In genomic region chr16:13940139-13940846, GRCm38 (mm10) we compare ENCODE assay signal across 8 mouse cellular contexts. TPM values are rescaled to one million over a fixed set of nuclear protein-coding genes. Genes with fewer than 3 reads are reported as not detected.
DNase-seq lines count a peak whose midpoint lies in the region; ATAC-seq lines count a peak whose summit lies in the region.

No protein-coding gene starts in this region.

- peak overlapping the region; percentile 68 for H3K4me3 ChIP-seq in intestine, embryonic 16.5 days (ENCODE audit: low read length)

- peak; percentile 82 for DNase-seq in adrenal gland, adult 2 months
- peak; percentile 87 to 90 for DNase-seq in cerebellum, postnatal 36 days
- peak; percentile 63 to 67 for DNase-seq in frontal cortex, postnatal 25 days (ENCODE audit: low spot score in 2 of 2)
- DNase-seq in left cerebral cortex, adult 8-10 months (ENCODE audit: low spot score in 2 of 2): peak; percentile 70 to 88
- DNase-seq in lung, postnatal 25 days (ENCODE audit: low spot score): peak; percentile 80
- peak; percentile 77 for DNase-seq in right cerebral cortex, postnatal 14 days

- peak overlapping the region; percentile 97 for H3K4me2 ChIP-seq in intestine, embryonic 16.5 days (ENCODE audit: low read depth, low read length)

- WGBS in intestine, embryonic 16.5 days: 5% methylated on average over 28 of the region's 28 CpGs

- no peaks in the 10 kb centered on the region for H3K9me3 ChIP-seq in intestine, embryonic 16.5 days (ENCODE audit: control insufficient read depth, low read length)

- peak; percentile 99 for ATAC-seq in intestine, embryonic 16.5 days
- ATAC-seq in megakaryocyte-erythroid progenitor cell, adult 5-6 weeks (replicated peaks; ENCODE audit: low FRiP score, low TSS enrichment, poor library complexity, severe bottlenecking): no peak

- no peaks in the 10 kb centered on the region for H3K36me3 ChIP-seq in intestine, embryonic 16.5 days (ENCODE audit: control insufficient read depth, insufficient read depth, low read length)

- no peaks in the 10 kb centered on the region for H3K27me3 ChIP-seq in intestine, embryonic 16.5 days (replicated peaks; ENCODE audit: control insufficient read depth, insufficient read depth, low read length)

- peaks cover 8% of the 10 kb centered on the region; the same call in 1 of the 2 replicates for H3K4me1 ChIP-seq in intestine, embryonic 16.5 days (ENCODE audit: control insufficient read depth, insufficient read depth, low read length)

- H3K27ac ChIP-seq in intestine, embryonic 16.5 days (ENCODE audit: low read length): no peak overlapping the region

- peak overlapping the region; percentile 76 for H3K9ac ChIP-seq in intestine, embryonic 16.5 days (ENCODE audit: low read depth, low read length)

RNA-seq across cellular contexts. Expression of gene Mpv17l, which starts 37.3 kb away (rescaled TPM):
- 10 to 100 TPM; 10.5 to 12.3 TPM for total RNA-seq in adrenal gland, adult 2 months (2021)
- 7.2 and 7.5 TPM in 2 replicates for polyA plus RNA-seq in adrenal gland, adult 2 months (2012; rRNA removed)
- 17.3 and 20.3 TPM in 2 replicates for polyA plus RNA-seq in intestine, embryonic 16.5 days (2015; fragmentation: Nextera tagmentation; extraction: Ambion mirVana)
- 10 to 100 TPM; 67.6 to 78.6 (median 74.2) TPM for total RNA-seq in left cerebral cortex, adult 8-10 months (2022)
- 0.22 and 2.0 TPM in 2 replicates for total RNA-seq in megakaryocyte-erythroid progenitor cell, adult 5-6 weeks (2014; fragmentation: Nextera tagmentation)
- 0.99 and 1.8 TPM in 2 replicates for total RNA-seq in megakaryocyte-erythroid progenitor cell, adult 5-6 weeks (2017)

RNA-seq across cellular contexts. Expression of gene Pdxdc1, which starts 37.4 kb away (rescaled TPM):
- 100 to 1,000 TPM in 1 of 2 experiments, 10 to 100 TPM in 1; 81.1 to 107 TPM for total RNA-seq in adrenal gland, adult 2 months (2021)
- polyA plus RNA-seq in adrenal gland, adult 2 months (2012; rRNA removed): 31.1 and 36.8 TPM in 2 replicates
- polyA plus RNA-seq in intestine, embryonic 16.5 days (2015; fragmentation: Nextera tagmentation; extraction: Ambion mirVana): 91.6 and 102 TPM in 2 replicates
- 10 to 100 TPM; 72.0 to 79.0 (median 74.3) TPM for total RNA-seq in left cerebral cortex, adult 8-10 months (2022)
- 58.3 and 58.5 TPM in 2 replicates for total RNA-seq in megakaryocyte-erythroid progenitor cell, adult 5-6 weeks (2014; fragmentation: Nextera tagmentation)
- total RNA-seq in megakaryocyte-erythroid progenitor cell, adult 5-6 weeks (2017): 45.7 and 74.5 TPM in 2 replicates

RNA-seq across cellular contexts. Expression of gene 2900011O08Rik, which starts 46.1 kb away (rescaled TPM):
- 1 to 10 TPM in 1 of 2 experiments, under 1 TPM in 1; 0.86 to 1.2 TPM for total RNA-seq in adrenal gland, adult 2 months (2021)
- 0.89 and 1.6 TPM in 2 replicates for polyA plus RNA-seq in adrenal gland, adult 2 months (2012; rRNA removed)
- 1.5 and 2.1 TPM in 2 replicates for polyA plus RNA-seq in intestine, embryonic 16.5 days (2015; fragmentation: Nextera tagmentation; extraction: Ambion mirVana)
- total RNA-seq in left cerebral cortex, adult 8-10 months (2022): 100 to 1,000 TPM; 258 to 289 (median 281) TPM
- not detected in 2 replicates for total RNA-seq in megakaryocyte-erythroid progenitor cell, adult 5-6 weeks (2014; fragmentation: Nextera tagmentation)
- total RNA-seq in megakaryocyte-erythroid progenitor cell, adult 5-6 weeks (2017): 3.3 TPM in 1 of 2 replicates, not detected in the other

RNA-seq across cellular contexts. Expression of gene Ifitm7, which starts 46.4 kb away (rescaled TPM):
- not detected for total RNA-seq in adrenal gland, adult 2 months (2021)
- not detected in 2 replicates for polyA plus RNA-seq in adrenal gland, adult 2 months (2012; rRNA removed)
- polyA plus RNA-seq in intestine, embryonic 16.5 days (2015; fragmentation: Nextera tagmentation; extraction: Ambion mirVana): not detected in 2 replicates
- total RNA-seq in left cerebral cortex, adult 8-10 months (2022): 1 to 10 TPM; 1.3 to 2.5 (median 1.8) TPM
- total RNA-seq in megakaryocyte-erythroid progenitor cell, adult 5-6 weeks (2014; fragmentation: Nextera tagmentation): not detected in 2 replicates
- not detected in 2 replicates for total RNA-seq in megakaryocyte-erythroid progenitor cell, adult 5-6 weeks (2017)

Comparison
In these comparisons a context has a peak if more than half of its experiments do, and no peak if none do; other contexts are left out.
1. RNA of gene Mpv17l, which starts 37.3 kb away (total RNA-seq): 67.6 to 78.6 TPM in left cerebral cortex, adult 8-10 months; 10.5 to 12.3 TPM in adrenal gland, adult 2 months and 0.22 to 2.0 TPM in megakaryocyte-erythroid progenitor cell, adult 5-6 weeks; every median in the first group is over 4 times any median in the second.
2. RNA of gene 2900011O08Rik, which starts 46.1 kb away (total RNA-seq): 258 to 289 TPM in left cerebral cortex, adult 8-10 months; 0.86 to 1.2 TPM in adrenal gland, adult 2 months and 3.3 TPM in megakaryocyte-erythroid progenitor cell, adult 5-6 weeks; every median in the first group is over 10 times any median in the second.
3. Peak in every context shown above with its lines, with median percentiles within 50 percentile points of each other: DNase-seq.